14 mouse cellular contexts compared by ENCODE assay signal in the genomic region with DNA sequence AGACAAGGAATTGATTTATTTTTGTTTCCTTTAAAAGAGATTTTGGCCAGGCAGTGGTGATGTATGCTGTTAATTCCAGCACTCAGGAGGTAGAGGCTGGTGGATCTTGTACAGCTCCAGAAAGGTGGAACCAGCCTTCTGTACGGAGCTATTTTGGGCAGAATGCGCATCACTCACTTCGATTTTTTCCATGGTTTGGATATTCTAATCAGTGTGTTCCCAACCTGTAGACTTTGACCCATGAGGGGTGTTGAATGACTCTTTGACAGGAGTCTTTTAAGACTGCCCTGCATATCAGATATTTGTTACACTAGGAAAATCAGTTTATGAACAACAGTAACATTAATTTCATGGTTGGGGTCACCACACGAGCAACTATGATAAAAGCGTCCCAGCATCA.
"Had no signal": no experiment of that assay in that cellular context is flagged by ENCODE, and none has a peak within 500 bp of the region (broad histone marks: within the 10 kb centered on the region; RNA-seq: fewer than 3 reads in every experiment).

No protein-coding gene starts in this region.

- H3K27ac ChIP-seq: liver, embryonic 14.5 days; neural tube, embryonic 12.5 days had no signal

- H3K4me1 ChIP-seq: neural tube, embryonic 12.5 days had no signal

- H3K4me3 ChIP-seq: myocyte; neural tube, embryonic 12.5 days had no signal

- H3K27me3 ChIP-seq: neural tube, embryonic 12.5 days had no signal

- ATAC-seq: lung, postnatal 0 days had no signal

- H3K4me2 ChIP-seq: neural tube, embryonic 12.5 days had no signal

- H3K9me3 ChIP-seq: neural tube, embryonic 12.5 days had no signal

- DNase-seq: kidney, adult 8-10 months; layer of hippocampus, adult 9-11 months; lung, adult 2 months; lung, postnatal 36 days; midbrain, embryonic 14.5 days; retina, postnatal 1 day; right cerebral cortex, postnatal 4 days; spleen, adult 18-20 months; thymus, adult 2 months; thymus, postnatal 25 days had no signal

- H3K9ac ChIP-seq: liver, embryonic 14.5 days; neural tube, embryonic 12.5 days had no signal
